Mouse (Mus musculus) fat pad, adult 2 months (tissue): ENCODE results near the gene Appl2.

Source experiments
- DNase-seq: peaks from one replicate; pipeline ENCODE4 v3.0.0-alpha.2; 2011; ENCODE audit warnings: low read depth, low spot score; ENCODE audit errors: extremely low read depth

The Appl2 gene

GRCm38 (mm10) chr10:83632806-83633374 is 15.6 kb downstream of the Appl2 start:
- no peak for DNase-seq

- no peak for DNase-seq
These were observed 16.8 kb downstream of the Appl2 start for GRCm38 (mm10) chr10:83631775-83632174.

- DNase-seq, result no peak
These were observed 17.6 kb downstream of the Appl2 start for GRCm38 (mm10) chr10:83630899-83631298.

- no peak for DNase-seq
These were observed 18.7 kb downstream of the Appl2 start for GRCm38 (mm10) chr10:83629878-83630277.

- no peak for DNase-seq
These were observed 19.3 kb downstream of the Appl2 start for GRCm38 (mm10) chr10:83629190-83629781.

GRCm38 (mm10) chr10:83628241-83628640 is 20.3 kb downstream of the Appl2 start:
- no peak for DNase-seq

GRCm38 (mm10) chr10:83627113-83627687 is 21.3 kb downstream of the Appl2 start:
- DNase-seq, result no peak

GRCm38 (mm10) chr10:83624841-83625240 is 23.7 kb downstream of the Appl2 start:
- DNase-seq, result no peak

- no peak for DNase-seq
These were observed 24.5 kb downstream of the Appl2 start for GRCm38 (mm10) chr10:83624065-83624464.

- no peak for DNase-seq
These were observed 28.0 kb downstream of the Appl2 start for GRCm38 (mm10) chr10:83620350-83621055.

GRCm38 (mm10) chr10:83618819-83619440 is 29.6 kb downstream of the Appl2 start:
- DNase-seq, result no peak

GRCm38 (mm10) chr10:83617366-83617765 is 31.2 kb downstream of the Appl2 start:
- DNase-seq, result no peak

GRCm38 (mm10) chr10:83612648-83613215 is 35.8 kb downstream of the Appl2 start:
- DNase-seq, result no peak

- DNase-seq, result no peak
These were observed 36.7 kb downstream of the Appl2 start for GRCm38 (mm10) chr10:83611863-83612262.

- no peak for DNase-seq
These were observed 38.0 kb downstream of the Appl2 start for GRCm38 (mm10) chr10:83610518-83610917.

- no peak for DNase-seq
These were observed 39.9 kb downstream of the Appl2 start for GRCm38 (mm10) chr10:83608596-83608995.

- DNase-seq, result no peak
These were observed 41.4 kb downstream of the Appl2 start for GRCm38 (mm10) chr10:83607111-83607510.

- no peak for DNase-seq
These were observed 42.8 kb downstream of the Appl2 start for GRCm38 (mm10) chr10:83605637-83606183.

- DNase-seq, result no peak
These were observed 44.5 kb downstream of the Appl2 start for GRCm38 (mm10) chr10:83603956-83604564.

GRCm38 (mm10) chr10:83600650-83601049 is 47.9 kb downstream of the Appl2 start:
- no peak for DNase-seq

- DNase-seq, result no peak
These were observed 54.0 kb downstream of the Appl2 start for GRCm38 (mm10) chr10:83594526-83594925.
